Mouse (Mus musculus) 416B (cell line): Measurements from ENCODE around the gene Nbea.
A peak's percentile ranks its signal among the peaks of the same experiment; 100 is the strongest.

Experiments
- DNase-seq: peaks from one replicate; pipeline ENCODE4 v3.0.0; 2011; ENCODE audit warnings: low read depth

Nbea gene

DNA sequence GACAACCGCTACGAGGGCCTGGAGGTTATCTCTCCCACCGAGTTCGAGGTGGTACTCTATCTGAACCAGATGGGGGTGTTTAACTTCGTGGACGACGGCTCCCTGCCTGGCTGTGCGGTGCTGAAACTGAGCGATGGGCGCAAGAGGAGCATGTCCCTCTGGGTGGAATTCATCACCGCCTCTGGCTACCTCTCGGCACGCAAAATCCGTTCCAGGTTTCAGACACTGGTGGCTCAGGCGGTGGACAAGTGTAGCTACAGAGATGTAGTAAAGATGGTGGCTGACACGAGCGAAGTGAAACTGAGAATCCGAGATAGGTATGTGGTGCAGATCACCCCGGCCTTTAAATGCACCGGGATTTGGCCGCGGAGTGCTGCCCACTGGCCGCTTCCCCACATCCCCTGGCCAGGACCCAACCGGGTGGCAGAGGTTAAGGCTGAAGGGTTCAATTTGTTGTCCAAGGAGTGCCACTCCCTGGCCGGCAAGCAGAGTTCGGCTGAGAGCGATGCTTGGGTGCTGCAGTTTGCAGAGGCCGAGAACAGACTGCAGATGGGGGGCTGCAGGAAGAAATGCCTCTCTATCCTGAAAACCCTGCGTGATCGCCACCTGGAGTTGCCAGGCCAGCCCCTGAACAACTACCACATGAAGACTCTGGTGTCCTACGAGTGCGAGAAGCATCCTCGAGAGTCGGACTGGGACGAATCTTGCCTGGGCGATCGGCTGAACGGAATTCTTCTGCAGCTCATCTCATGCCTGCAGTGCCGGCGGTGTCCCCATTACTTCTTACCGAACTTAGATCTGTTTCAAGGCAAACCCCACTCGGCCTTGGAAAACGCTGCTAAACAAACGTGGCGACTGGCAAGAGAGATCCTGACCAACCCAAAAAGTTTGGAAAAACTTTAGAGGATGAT lies 400.1 kb downstream of the Nbea start:
- DNase-seq, result no peak

GRCm38 (mm10) chr3:55782771-55783170 lies 400.7 kb downstream of the Nbea start:
- no peak for DNase-seq

GRCm38 (mm10) chr3:55782056-55782687 lies 401.3 kb downstream of the Nbea start, which contains the start of gene Mab21l1:
TSS of gene Mab21l1 (plus strand) at chr3:55782510.
- DNase-seq, result no peak

DNA sequence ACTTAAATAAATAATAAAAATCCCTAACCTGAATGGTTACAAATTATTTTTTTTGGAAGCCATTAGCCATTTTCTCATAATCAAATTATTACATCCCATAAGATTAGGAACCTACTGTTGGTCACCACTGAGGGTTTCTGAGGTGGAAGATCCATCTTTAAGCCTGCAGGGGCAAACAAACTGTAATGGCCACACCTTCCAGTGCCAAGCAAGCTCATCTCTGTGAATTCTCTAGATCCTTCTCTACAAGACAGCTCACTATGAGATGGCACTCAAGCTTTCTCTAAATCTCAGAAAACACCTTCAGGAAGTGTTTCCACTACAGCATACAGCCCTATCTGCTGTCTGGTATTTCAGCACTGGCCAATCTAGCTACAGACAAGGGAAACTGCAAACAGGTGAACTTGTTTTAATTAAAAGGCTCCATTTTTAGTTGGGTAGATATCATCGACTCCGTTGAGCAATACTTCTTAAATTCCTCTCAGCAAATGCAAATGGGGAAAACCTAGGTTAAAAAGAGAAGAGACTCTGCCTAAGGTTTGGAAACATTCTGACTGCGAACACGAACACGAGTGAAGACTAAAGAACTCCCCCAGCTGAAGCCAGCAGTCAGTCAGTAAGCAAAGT lies 402.0 kb downstream of the Nbea start:
- no peak for DNase-seq

DNA sequence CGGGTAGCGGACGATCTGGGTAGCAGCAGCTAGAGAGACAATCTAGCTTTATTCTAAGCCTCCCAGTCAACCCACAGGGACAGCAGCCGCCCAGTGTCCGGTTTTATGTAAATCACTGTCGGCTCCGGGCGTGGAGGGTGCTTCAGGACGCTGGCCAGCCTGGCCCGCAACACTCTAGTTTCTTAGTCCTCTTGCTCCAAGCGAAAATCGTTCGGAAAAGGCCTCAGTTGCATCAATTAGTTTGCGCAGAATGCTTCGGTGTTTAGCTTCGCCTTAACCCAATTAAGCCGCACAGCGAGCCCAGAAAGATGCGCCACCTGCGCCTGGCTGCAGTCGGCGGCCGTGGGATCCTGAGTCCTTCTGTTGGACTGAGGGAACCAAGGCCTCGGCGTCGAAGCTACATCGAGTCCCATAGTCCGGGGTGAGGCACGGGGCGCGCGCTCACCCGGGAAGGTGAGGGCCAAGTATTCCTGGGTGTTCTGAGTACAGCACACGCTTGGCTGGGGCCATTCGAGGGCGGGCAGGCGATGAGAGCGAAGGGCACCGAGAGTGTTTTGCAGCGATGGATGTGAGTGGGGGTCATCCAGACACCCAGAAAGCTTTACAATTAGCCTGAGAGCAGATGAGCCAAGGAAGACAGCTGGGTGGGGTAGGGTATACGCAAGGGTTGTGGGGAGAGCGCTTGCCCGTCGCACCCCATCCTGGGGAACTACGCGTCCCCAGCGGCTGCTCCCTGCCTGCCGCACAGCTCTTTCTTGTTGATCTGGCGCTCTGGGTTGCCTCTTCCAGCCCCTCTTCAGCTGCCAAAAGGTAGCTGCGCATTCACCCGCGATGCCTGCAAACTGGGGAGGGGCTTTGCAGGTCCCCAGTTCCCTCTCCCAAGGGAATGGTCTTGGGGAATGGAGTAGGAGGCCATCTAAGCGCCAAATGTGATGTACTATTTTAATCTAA lies 403.1 kb downstream of the Nbea start:
- no peak for DNase-seq

DNA sequence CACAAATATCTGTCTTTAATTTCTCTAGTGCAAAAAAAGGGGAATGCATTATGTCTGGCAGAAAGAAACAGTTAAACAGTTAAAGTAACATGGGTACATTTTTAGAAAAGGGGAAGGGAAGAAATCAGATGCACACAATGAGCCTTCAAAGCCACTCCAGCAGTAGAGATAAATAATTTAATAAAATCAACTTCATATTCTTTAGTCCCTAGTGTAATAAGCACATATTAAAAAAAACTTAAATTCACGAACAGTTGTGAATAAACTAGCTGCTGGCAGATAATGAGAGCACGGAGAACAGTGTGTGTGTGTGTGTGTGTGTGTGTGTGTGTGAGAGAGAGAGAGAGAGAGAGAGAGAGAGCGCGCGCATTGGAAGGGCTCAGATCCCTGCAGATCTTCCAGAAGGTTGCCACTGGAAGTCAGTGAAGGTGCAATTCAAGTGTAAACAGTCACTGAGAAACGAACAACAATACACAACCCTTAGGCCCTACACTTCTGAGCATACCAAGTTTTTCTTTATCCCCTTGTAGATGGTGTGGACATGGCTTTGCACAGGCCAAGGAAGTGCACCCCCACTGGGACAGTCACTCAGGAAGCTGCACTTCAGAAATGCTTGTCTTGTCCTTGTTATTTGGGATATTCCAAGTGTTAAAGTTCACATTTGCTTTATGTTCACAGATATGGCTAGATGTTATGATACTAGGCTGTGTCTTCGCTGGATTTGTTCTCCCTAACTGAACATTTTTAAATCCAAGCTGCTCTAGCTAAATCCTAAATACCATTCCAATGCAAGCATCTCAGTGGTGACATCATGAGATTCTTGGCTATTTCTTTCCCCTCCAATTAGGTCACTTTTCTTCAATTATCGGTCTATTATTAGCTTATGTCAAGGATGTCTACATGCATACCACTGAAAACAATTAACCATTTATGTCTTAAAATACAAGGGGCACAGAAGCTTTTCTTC lies 404.5 kb downstream of the Nbea start:
- DNase-seq, result no peak

GRCm38 (mm10) chr3:55777501-55777900 lies 406.0 kb downstream of the Nbea start:
- no peak for DNase-seq

DNA sequence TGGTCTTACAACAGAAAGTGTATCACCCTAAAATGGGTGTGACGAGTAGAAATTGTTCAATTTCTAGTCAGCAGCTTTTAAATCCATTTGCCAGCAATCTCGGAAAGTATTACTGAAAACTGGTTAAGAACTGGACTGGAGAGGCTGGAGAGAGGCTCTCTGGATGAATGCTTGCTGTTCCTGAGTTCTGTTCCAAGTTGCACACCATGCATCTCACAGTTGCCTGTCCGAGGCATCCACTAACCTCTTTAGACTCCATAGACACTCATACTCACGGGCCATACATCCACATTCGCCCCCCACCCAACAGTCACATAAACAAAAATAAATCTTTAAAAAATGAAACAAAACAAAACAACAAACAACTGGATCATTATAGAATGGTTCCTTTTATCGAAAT lies 407.7 kb downstream of the Nbea start:
- DNase-seq, result no peak

GRCm38 (mm10) chr3:55775245-55775644 lies 408.3 kb downstream of the Nbea start:
- DNase-seq, result no peak

- DNase-seq, result no peak
Measured at GRCm38 (mm10) chr3:55774203-55774602, 409.3 kb downstream of the Nbea start.

- DNase-seq, result no peak
Measured at GRCm38 (mm10) chr3:55769308-55769707, 414.2 kb downstream of the Nbea start.

GRCm38 (mm10) chr3:55768654-55769053 lies 414.8 kb downstream of the Nbea start:
- DNase-seq, result peak; percentile 62

GRCm38 (mm10) chr3:55763591-55763990 lies 419.9 kb downstream of the Nbea start:
- no peak for DNase-seq

- peak; percentile 45 for DNase-seq
Measured at GRCm38 (mm10) chr3:55758297-55758696, 425.2 kb downstream of the Nbea start.

DNA sequence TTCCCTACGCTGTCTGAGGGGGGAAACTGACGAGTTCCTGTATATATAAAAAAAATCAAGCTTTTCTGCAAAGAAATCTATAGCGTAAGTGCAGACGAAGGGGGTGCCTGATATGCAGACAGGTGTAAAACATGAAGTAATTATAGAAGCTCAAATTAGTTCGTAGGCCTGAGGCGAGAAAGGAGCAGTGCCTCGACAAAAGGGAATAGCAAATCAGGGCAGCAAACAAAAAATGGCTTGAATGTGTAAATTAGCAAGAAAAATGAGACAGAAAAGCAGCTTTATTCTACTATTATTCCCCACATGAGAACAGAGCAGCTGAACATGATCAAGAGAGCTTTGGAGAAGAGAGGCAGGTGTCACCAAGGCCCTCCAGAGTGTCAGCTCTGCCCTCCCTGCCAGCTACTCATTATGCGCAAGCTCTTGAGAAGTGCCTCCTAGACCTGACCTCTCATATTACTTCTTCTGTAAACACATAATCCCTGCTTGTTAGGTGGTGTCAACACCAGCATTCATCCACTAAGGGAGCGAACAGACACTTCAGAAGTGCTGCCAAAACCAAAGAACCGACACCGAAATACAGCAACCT lies 426.8 kb downstream of the Nbea start:
- DNase-seq, result no peak

DNA sequence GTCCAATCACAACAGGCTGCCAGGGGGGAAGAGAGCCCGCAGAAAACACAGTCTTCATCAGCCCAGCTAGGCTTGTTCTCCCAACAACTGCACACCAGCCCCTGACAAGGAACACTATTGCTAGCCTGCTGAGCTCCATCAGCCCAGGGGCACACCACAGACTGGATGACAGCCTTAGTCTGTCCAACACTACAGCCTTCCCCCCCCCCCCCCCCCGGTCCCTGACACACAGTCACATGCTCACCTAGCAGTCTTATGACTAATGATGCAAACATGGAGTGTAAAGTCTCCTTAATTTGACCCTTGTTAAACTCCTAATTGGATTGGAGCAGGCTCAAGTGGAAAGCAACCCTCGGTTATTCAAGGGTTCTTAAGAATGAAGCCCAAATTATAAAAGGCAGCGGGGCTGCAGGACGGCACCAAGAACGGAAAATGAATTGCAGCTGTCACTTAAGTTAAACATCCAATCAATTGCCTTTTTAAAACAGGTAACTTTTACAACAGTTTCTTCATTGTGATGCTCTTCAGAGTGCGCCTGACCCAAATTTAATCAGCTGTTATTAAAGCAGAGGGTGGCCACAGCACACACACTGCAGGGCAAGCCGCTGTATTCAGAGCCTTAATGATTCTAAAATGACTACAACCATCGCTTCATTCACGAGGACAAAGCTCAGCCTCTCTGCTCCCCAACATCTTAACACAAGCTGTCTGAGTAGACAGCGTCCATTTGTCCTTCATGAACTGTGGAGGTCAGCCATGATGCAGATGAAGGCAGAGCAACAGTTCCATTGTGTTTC lies 427.5 kb downstream of the Nbea start:
- no peak for DNase-seq

DNA sequence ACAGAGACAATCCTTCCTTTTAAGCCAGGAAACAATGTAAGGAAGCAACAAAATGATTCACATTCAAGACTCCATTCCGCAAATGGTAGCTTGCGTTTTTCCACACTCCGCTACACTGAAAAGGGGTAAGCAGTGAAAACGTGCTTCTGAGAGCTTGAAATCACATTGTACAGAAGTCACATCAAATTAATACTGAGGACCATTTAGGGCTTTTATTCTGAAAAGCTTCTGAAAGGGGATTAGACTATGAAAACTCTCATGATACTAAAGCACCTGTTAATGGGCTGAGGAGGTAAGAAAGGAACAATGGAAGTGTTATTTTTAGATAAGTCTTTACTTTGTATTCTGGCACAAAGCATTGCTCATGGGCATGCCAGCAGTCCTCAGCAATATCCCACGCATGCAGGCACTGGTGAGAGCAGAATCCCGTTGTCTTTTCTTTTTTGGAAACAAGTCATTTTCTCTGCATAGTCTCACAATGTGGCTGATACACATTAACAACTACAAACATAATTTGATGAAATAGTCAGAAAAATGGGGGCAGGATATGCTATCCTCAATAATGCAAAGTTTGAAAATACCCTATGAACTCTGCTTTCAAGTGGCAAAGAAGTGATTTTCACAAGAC lies 428.4 kb downstream of the Nbea start:
- no peak for DNase-seq

DNA sequence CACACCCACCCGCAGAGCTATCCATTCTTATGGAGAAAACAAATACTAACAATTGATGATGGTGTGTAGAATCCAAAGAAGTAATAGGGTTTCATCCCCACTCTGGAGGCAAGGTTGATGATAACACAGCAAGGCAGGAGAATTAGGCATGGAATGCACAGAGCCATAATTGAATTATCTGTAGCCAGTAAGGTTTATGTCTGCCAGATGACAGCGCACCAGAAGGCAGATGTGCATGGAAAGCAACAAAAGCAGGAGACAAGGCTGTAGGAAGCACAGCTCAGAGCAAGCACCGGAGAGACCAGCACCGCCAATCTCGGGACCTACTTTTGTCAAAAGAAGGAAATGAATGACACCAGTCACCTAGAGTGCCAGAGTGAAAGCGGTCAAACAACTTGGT lies 429.6 kb downstream of the Nbea start:
- no peak for DNase-seq

DNA sequence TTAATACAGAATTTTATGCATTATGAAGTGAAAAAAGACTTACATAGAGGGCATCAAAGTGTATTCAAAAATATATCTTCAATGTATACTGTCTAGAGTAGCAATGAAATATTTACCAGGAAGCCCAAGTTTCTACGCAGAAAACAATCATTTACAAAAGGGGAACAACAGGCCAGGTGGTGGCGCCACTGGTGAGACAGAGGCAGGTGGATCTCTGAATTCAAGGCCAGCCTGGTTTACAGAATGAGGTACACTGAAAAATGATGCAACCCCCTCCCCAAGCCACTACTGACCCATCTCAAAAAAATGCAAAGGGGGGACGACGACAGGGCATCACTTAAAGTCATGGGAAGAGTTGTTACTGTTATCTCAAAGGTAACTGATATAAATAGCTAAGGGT lies 430.9 kb downstream of the Nbea start:
- DNase-seq, result no peak
